Mouse (Mus musculus) lung, postnatal 0 days (tissue): Measurements from ENCODE around the gene Hoxa13. TPM values are rescaled to one million over a fixed set of nuclear protein-coding genes. Genes with fewer than 3 reads are reported as not detected.

ENCODE experiments used
- ATAC-seq: fragments of 200-750 bp; cut with Nextera tagmentation; 2 replicates; pipeline ENCODE4 v1.8.0; 2017; ENCODE audit warnings: moderate library complexity
- DNase-seq: peaks from one replicate; pipeline ENCODE4 v3.0.0-alpha.2; 2016; ENCODE audit warnings: low spot score
- H3K27ac ChIP-seq: fragments of 300-500 bp; sonication (generic); 2 replicates; pipeline ENCODE4 v1.5.1; 2014; ENCODE audit warnings: antibody characterized with exemption, mild to moderate bottlenecking, low read length, mixed read lengths
- H3K27me3 ChIP-seq: fragments of 300-500 bp; sonication (generic); replicated peaks from 2 replicates; pipeline ENCODE4 v1.6.1; 2014; ENCODE audit warnings: low read length, mixed read lengths; ENCODE audit not compliant: insufficient read depth
- H3K36me3 ChIP-seq: fragments of 300-500 bp; sonication (generic); 2 replicates; pipeline ENCODE4 v1.6.1; 2014; ENCODE audit warnings: low read length, mixed read lengths; ENCODE audit not compliant: insufficient read depth
- H3K4me1 ChIP-seq: fragments of 300-500 bp; sonication (generic); 2 replicates; pipeline ENCODE4 v1.6.1; 2014; ENCODE audit warnings: antibody characterized with exemption, low read depth, low read length, mixed read lengths; ENCODE audit not compliant: insufficient read depth
- H3K4me2 ChIP-seq: fragments of 300-500 bp; sonication (generic); replicated peaks from 2 replicates; pipeline ENCODE4 v1.6.1; 2014; ENCODE audit warnings: low read depth, mild to moderate bottlenecking, low read length, moderate library complexity, mixed read lengths
- H3K4me3 ChIP-seq: fragments of 300-500 bp; sonication (generic); 2 replicates; pipeline ENCODE4 v1.5.1; 2014; ENCODE audit warnings: low read depth, low read length
- H3K9ac ChIP-seq: fragments of 300-500 bp; sonication (generic); replicated peaks from 2 replicates; pipeline ENCODE4 v1.6.1; 2014; ENCODE audit warnings: low read depth, mild to moderate bottlenecking
- H3K9me3 ChIP-seq: fragments of 300-500 bp; sonication (generic); 2 replicates; pipeline ENCODE4 v1.6.1; 2016; ENCODE audit warnings: low read length, mixed read lengths
- CTCF ChIP-seq: IDR thresholded peaks from 2 replicates; pipeline ENCODE4 v1.5.1; 2016; ENCODE audit warnings: antibody characterized with exemption, mild to moderate bottlenecking
- EP300 ChIP-seq: IDR thresholded peaks from 2 replicates; pipeline ENCODE4 v1.6.1; 2016; ENCODE audit warnings: antibody characterized with exemption, mild to moderate bottlenecking, control low read depth
- WGBS: fragments of 180-500 bp; shearing (Covaris S2); extraction: QIAGEN DNeasy Blood & Tissue Kit; methylation state at CpG from one replicate; pipeline ENCODE4 v1.1.7; 2014; 5-methylcytosine and 5-hydroxymethylcytosine counted together
- polyA plus RNA-seq: library from polyadenylated mRNA; unstranded; fragments of >200 nt; fragmentation: Nextera tagmentation; extraction: Ambion mirVana; gene quantifications from 2 replicates; pipeline ENCODE4 v1.2.1, GENCODE M21; 2015

The Hoxa13 gene
- polyA plus RNA-seq, 1 experiment from 2014 or later: not detected

- 5% methylated on average over 21 of the region's 22 CpGs for WGBS
- Histone ChIP-seq H3K9ac (0 out of 2 replicates have a peak overlapping the region, but pooled peaks have one; percentile 32), H3K9me3 (no peaks in the 10 kb centered on the region), H3K27me3 (peaks cover 72% of the 10 kb centered on the region), H3K4me3 (peak overlapping the region; percentile 48), H3K4me1 (peaks cover 11% of the 10 kb centered on the region), H3K36me3 (no peaks in the 10 kb centered on the region), H3K27ac (peak overlapping the region; percentile 76), H3K4me2 (peak overlapping the region; percentile 61)
- ATAC-seq: 0 out of 2 replicates have a peak, but pooled peaks have one; percentile 10
- TF ChIP-seq EP300: no peak
- TF ChIP-seq CTCF: 0 out of 2 replicates have a peak, but pooled peaks have one; percentile 9
- no peak for DNase-seq
Measured at GRCm38 (mm10) chr6:52212556-52213118, 48.0 kb downstream of the Hoxa13 start.

- H3K9me3 ChIP-seq: no peaks in the 10 kb centered on the region
- DNase-seq (no peak), ATAC-seq (no peak)
- peaks cover 72% of the 10 kb centered on the region for H3K27me3 ChIP-seq
- H3K36me3 ChIP-seq: no peaks in the 10 kb centered on the region
- H3K27ac ChIP-seq: peak overlapping the region; percentile 76; the same call in 1 of the 2 replicates
- peaks cover 6% of the 10 kb centered on the region for H3K4me1 ChIP-seq
- no peak overlapping the region for H3K9ac ChIP-seq
- H3K4me2 ChIP-seq: peak overlapping the region; percentile 61
- peak overlapping the region; percentile 48 for H3K4me3 ChIP-seq
- TF ChIP-seq EP300 (no peak), CTCF (no peak)
- 10% methylated on average over 13 of the region's 13 CpGs for WGBS
Measured at GRCm38 (mm10) chr6:52211961-52212360, 48.7 kb downstream of the Hoxa13 start.

- Histone ChIP-seq H3K27ac (no peak overlapping the region), H3K36me3 (no peaks in the 10 kb centered on the region), H3K4me2 (peak overlapping the region; percentile 61), H3K4me1 (peaks cover 3% of the 10 kb centered on the region; the same call in 1 of the 2 replicates), H3K4me3 (peak overlapping the region; percentile 48), H3K9ac (no peak overlapping the region), H3K27me3 (peaks cover 73% of the 10 kb centered on the region), H3K9me3 (no peaks in the 10 kb centered on the region)
- TF ChIP-seq EP300 (no peak), CTCF (peak; percentile 83)
- ATAC-seq (peak; percentile 74), DNase-seq (peak; percentile 87)
- WGBS: 3% methylated on average over 37 of the region's 37 CpGs
Measured at GRCm38 (mm10) chr6:52211170-52211935, 49.3 kb downstream of the Hoxa13 start.

GRCm38 (mm10) chr6:52209685-52210046 lies 51.0 kb downstream of the Hoxa13 start:
- peak overlapping the region; percentile 75 for H3K4me2 ChIP-seq
- WGBS: 44% methylated on average over 12 of the region's 12 CpGs
- no peak overlapping the region for H3K9ac ChIP-seq
- no peaks in the 10 kb centered on the region for H3K9me3 ChIP-seq
- no peak for TF ChIP-seq EP300
- no peak for TF ChIP-seq CTCF
- no peak overlapping the region for H3K27ac ChIP-seq
- H3K4me1 ChIP-seq: peaks cover 3% of the 10 kb centered on the region; the same call in 1 of the 2 replicates
- DNase-seq (no peak), ATAC-seq (no peak)
- peak overlapping the region; percentile 40 for H3K4me3 ChIP-seq
- peaks cover 62% of the 10 kb centered on the region for H3K27me3 ChIP-seq
- no peaks in the 10 kb centered on the region for H3K36me3 ChIP-seq

GRCm38 (mm10) chr6:52208868-52209684 lies 51.6 kb downstream of the Hoxa13 start:
- ATAC-seq: no peak
- H3K4me3 ChIP-seq: peak overlapping the region; percentile 40
- peaks cover 3% of the 10 kb centered on the region; the same call in 1 of the 2 replicates for H3K4me1 ChIP-seq
- peaks cover 56% of the 10 kb centered on the region for H3K27me3 ChIP-seq
- DNase-seq: no peak
- H3K4me2 ChIP-seq: peak overlapping the region; percentile 75
- H3K36me3 ChIP-seq: no peaks in the 10 kb centered on the region
- peak overlapping the region; percentile 59 for H3K27ac ChIP-seq
- TF ChIP-seq EP300 (no peak), CTCF (no peak)
- WGBS: 28% methylated on average over 16 of the region's 18 CpGs
- 0 out of 2 replicates have a peak overlapping the region, but pooled peaks have one; percentile 27 for H3K9ac ChIP-seq
- H3K9me3 ChIP-seq: no peaks in the 10 kb centered on the region
